Mouse (Mus musculus) G1E (cell line): Measurements from ENCODE around the gene Il1r2. TPM values are rescaled to one million over a fixed set of nuclear protein-coding genes. Genes with fewer than 3 reads are reported as not detected.

Experiments used
- ATAC-seq: 2 replicates; pipeline ENCODE4 v1.8.0; 2016; ENCODE audit warnings: mild to moderate bottlenecking; ENCODE audit not compliant: insufficient number of reproducible peaks, poor library complexity, low FRiP score, severe bottlenecking; ENCODE audit errors: extremely low read depth
- DNase-seq: peaks from one replicate; pipeline ENCODE4 v3.0.0; 2012; ENCODE audit warnings: low spot score
- H3K27me3 ChIP-seq: 2 replicates; pipeline ENCODE4 v1.6.1; 2012; ENCODE audit warnings: mild to moderate bottlenecking, low read length, inconsistent platforms; ENCODE audit not compliant: insufficient read depth
- H3K36me3 ChIP-seq: replicated peaks from 2 replicates; pipeline ENCODE3; 2012; ENCODE audit warnings: mild to moderate bottlenecking, inconsistent platforms
- H3K4me1 ChIP-seq: 2 replicates; pipeline ENCODE4 v1.6.1; 2012; ENCODE audit warnings: low read depth, low read length, inconsistent platforms, mixed read lengths; ENCODE audit not compliant: insufficient read depth
- H3K4me3 ChIP-seq: 2 replicates; pipeline ENCODE4 v1.5.1; 2012; ENCODE audit warnings: low read depth, mild to moderate bottlenecking, inconsistent platforms, low read length, moderate library complexity, mixed read lengths
- H3K9me3 ChIP-seq: replicated peaks from 2 replicates; pipeline ENCODE4 v1.6.1; 2012; ENCODE audit warnings: inconsistent platforms
- CTCF ChIP-seq: IDR thresholded peaks from 2 replicates; pipeline ENCODE4 v1.5.1; 2012; ENCODE audit warnings: low read depth, low read length, inconsistent platforms, mixed read lengths
- GATA1 ChIP-seq: IDR thresholded peaks from 2 replicates; pipeline ENCODE4 v1.6.1; 2012; ENCODE audit warnings: borderline replicate concordance, low read length, inconsistent platforms, mixed read lengths
- GATA2 ChIP-seq: IDR thresholded peaks from 2 replicates; pipeline ENCODE4 v1.6.1; 2012; ENCODE audit warnings: low read depth, low read length, inconsistent platforms, borderline replicate concordance
- POLR2AphosphoS5 ChIP-seq: IDR thresholded peaks from 2 replicates; pipeline ENCODE4 v1.6.1; 2012; ENCODE audit warnings: low read depth, low read length, inconsistent platforms; ENCODE audit not compliant: insufficient replicate concordance
- TAL1 ChIP-seq: conservative IDR thresholded peaks from 2 replicates; pipeline ENCODE4 v1.6.1; 2012; ENCODE audit warnings: low read depth, low read length, inconsistent platforms, mixed read lengths
- polyA plus RNA-seq: library from polyadenylated mRNA; stranded (reverse); fragments of >175 nt; gene quantifications from 2 replicates; pipeline ENCODE4 v1.2.3, GENCODE M21; 2012
- total RNA-seq, 2 experiments: library from RNA; stranded (forward) in 1 of 2; stranded (reverse) in 1 of 2; fragments of 200-1000 nt in 1 of 2; fragments of >200 nt in 1 of 2; fragmentation: Nextera tagmentation in 1 of 2; gene quantifications; 2 replicates each; pipeline ENCODE4 v1.2.3; 2014 to 2017

Gene Il1r2
- total and polyA plus RNA-seq, 3 experiments, result 0.49 TPM; not detected in 2

DNA sequence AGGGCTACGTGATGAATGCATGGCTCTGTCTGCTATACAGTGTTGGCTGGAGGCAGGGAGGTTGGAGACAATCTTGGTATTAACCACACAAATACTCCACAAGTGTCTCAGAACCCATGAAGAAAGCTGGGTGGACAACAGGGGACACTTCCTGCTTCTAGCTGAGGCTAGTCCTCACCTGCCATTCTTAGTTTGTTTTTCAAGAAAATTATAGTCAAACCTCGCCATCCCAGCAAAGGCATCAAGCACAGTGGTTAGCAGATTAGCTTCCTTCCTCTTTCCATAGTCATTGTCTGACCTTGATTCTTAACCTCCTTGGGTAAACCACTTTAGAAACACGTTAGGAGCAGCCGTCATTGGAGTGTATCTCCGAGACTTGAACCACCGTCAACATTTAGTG, 28.2 kb upstream of the Il1r2 start:
- DNase-seq, result no peak

DNA sequence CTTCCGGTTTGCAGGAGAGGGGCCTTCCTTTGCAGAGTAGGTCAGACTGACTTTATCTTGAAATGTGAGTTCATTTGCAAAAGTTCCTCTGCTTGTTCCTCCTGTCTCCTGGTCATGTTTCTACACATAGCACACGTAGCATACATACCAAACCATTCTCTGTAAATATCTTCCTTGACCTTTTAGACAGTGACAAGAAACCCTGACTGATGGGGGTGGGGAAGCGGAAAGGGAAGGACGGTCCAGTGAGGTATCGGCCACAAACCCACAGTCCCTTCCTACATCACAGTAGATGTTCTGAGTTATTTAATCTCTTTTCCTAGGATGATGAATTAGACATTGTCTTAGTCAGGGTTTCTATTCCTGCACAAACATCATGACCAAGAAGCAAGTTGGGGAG, 27.3 kb upstream of the Il1r2 start:
- DNase-seq, result no peak
- Histone ChIP-seq H3K27me3 (no peaks in the 10 kb centered on the region), H3K4me3 (no peak overlapping the region), H3K4me1 (no peaks in the 10 kb centered on the region), H3K9me3 (no peaks in the 10 kb centered on the region), H3K36me3 (no peaks in the 10 kb centered on the region)
- TF ChIP-seq CTCF, result no peak
- TF ChIP-seq TAL1, result no peak
- no peak for TF ChIP-seq POLR2AphosphoS5
- no peak for TF ChIP-seq GATA2
- TF ChIP-seq GATA1, result no peak
- ATAC-seq, result no peak

More for the DNA sequence above, 28.2 kb upstream of the Il1r2 start:
- Histone ChIP-seq H3K36me3 (no peaks in the 10 kb centered on the region), H3K27me3 (no peaks in the 10 kb centered on the region), H3K4me1 (no peaks in the 10 kb centered on the region), H3K4me3 (no peak overlapping the region), H3K9me3 (no peaks in the 10 kb centered on the region)
- ATAC-seq, result no peak
- TF ChIP-seq POLR2AphosphoS5 (no peak), GATA2 (no peak), GATA1 (no peak)

DNA sequence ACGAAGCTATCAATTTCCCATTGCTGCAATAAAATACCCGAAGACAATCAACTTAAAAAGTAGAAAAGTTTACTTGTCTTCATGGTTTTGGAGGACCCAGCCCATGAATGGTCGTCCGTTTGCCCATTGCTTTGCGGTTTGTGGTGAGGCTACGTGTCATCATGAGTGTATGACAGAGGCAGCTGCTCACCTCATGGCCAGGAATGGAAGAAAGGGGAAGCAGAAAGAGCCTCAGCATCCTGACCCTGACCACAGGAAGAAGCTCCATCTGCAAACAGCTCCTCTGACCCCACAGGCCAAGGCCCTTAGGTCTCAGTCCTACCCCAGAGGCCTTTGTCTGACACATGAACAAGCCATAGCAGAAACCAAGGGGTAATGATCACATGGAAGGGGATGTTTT, 22.7 kb upstream of the Il1r2 start:
- DNase-seq (no peak), ATAC-seq (0 out of 2 replicates have a peak, but pooled peaks have one; percentile 8)
- Histone ChIP-seq H3K27me3 (peaks cover 3% of the 10 kb centered on the region), H3K4me1 (no peaks in the 10 kb centered on the region), H3K4me3 (no peak overlapping the region), H3K36me3 (no peaks in the 10 kb centered on the region), H3K9me3 (no peaks in the 10 kb centered on the region)
- TF ChIP-seq GATA1 (no peak), POLR2AphosphoS5 (no peak), GATA2 (no peak), CTCF (no peak), TAL1 (no peak)

DNA sequence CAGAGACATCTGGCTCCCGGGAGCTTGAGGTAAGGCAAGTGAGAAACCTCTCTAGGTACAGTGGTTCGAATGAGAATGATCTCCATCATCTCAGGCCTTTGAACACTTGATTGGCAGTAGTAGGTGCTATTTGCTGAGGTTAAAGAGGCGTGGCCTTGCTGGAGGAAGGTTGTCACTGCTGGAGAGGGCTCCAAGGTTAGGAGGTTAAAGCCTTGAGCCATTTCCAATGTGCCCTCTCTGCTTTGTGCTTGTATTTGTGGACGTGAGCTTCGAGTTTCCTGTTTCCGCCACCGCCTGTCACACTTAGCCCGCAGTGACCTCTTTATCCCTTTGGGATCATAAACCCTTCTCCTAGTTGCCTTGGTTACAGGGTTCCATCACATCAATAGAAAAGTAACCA, 21.7 kb upstream of the Il1r2 start:
- Histone ChIP-seq H3K27me3 (peaks cover 5% of the 10 kb centered on the region), H3K4me1 (no peaks in the 10 kb centered on the region), H3K9me3 (no peaks in the 10 kb centered on the region), H3K36me3 (no peaks in the 10 kb centered on the region), H3K4me3 (no peak overlapping the region)
- DNase-seq (no peak), ATAC-seq (no peak)
- TF ChIP-seq POLR2AphosphoS5 (no peak), GATA2 (no peak), CTCF (no peak), GATA1 (no peak), TAL1 (no peak)

DNA sequence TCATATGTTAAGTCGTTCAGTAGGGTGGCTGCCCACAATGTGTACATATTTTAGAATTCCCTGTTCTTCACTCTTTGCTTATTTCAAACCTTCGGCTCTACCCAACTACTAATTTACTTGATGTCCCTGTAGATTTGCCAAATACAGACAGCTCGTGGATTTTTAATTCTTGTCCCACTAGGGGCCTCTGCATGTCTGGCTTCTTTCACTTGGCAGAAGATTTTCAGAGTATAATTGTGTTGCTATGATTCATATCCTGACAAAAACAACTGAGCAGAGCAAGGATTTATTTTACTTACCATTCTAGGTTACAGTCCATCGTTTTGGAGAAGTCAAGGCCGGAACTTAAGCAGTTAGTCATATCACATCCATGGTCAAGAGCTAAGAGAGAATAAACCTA, 20.8 kb upstream of the Il1r2 start:
- no peak for ATAC-seq
- H3K36me3 ChIP-seq, result no peaks in the 10 kb centered on the region
- TF ChIP-seq POLR2AphosphoS5, result no peak
- TF ChIP-seq GATA1, result no peak
- no peak for TF ChIP-seq CTCF
- no peak for TF ChIP-seq GATA2
- TF ChIP-seq TAL1, result no peak
- peaks cover 5% of the 10 kb centered on the region for H3K27me3 ChIP-seq
- H3K9me3 ChIP-seq, result no peaks in the 10 kb centered on the region
- no peak overlapping the region for H3K4me3 ChIP-seq
- no peak for DNase-seq
- H3K4me1 ChIP-seq, result no peaks in the 10 kb centered on the region

DNA sequence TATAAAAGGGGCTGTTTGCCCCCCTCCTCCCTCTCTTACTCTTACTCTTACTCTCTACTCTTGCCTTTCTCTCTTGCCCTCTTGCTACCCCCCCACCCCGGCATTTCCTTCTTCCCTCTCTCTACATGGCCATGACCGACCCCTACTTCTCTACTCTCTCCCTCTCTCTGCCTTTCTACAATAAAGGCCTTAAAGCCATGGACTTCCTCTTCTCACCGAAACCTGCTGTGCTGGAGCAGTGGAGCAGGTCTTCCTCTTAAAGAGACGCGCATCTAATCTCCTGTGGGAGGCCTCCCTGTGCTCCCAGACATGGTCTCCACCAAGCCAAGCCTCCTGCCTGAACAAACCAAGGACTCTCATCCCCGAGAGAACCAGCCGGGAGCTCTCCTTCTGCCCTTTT, 18.8 kb upstream of the Il1r2 start:
- Histone ChIP-seq H3K27me3 (peaks cover 5% of the 10 kb centered on the region), H3K4me3 (no peak overlapping the region), H3K9me3 (no peaks in the 10 kb centered on the region), H3K4me1 (no peaks in the 10 kb centered on the region), H3K36me3 (no peaks in the 10 kb centered on the region)
- TF ChIP-seq POLR2AphosphoS5 (no peak), GATA2 (no peak), TAL1 (no peak), GATA1 (no peak), CTCF (no peak)
- ATAC-seq (no peak), DNase-seq (no peak)

DNA sequence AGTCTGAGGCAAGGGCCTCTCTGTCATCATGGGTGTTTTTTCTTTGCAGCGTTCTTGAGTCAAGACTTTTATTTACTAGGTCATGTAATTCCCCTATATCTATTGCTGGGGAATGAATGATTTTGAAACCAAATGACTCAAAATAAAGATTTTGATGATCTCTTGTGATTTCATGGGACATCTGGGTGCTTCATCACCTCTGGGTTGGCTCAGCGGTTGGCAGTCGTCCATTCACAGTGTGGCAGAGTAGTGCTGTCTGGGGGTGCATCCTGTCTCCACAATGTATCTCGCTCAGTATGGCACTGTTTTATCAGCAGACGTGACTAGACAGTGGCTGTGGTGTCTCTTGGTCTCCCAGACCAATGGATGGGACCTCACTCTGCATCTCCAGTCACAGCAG, 17.9 kb upstream of the Il1r2 start:
- DNase-seq (no peak), ATAC-seq (no peak)

More for the DNA sequence above, 17.9 kb upstream of the Il1r2 start:
- H3K4me1 ChIP-seq, result no peaks in the 10 kb centered on the region
- no peak overlapping the region for H3K4me3 ChIP-seq
- TF ChIP-seq TAL1, result no peak
- no peak for TF ChIP-seq POLR2AphosphoS5
- TF ChIP-seq GATA1, result no peak
- no peak for TF ChIP-seq CTCF
- TF ChIP-seq GATA2, result no peak
- H3K27me3 ChIP-seq, result peaks cover 5% of the 10 kb centered on the region
- H3K36me3 ChIP-seq, result no peaks in the 10 kb centered on the region
- H3K9me3 ChIP-seq, result no peaks in the 10 kb centered on the region
